Mouse (Mus musculus) small intestine, adult 2 months (tissue): ENCODE data around the gene Traf6.

ENCODE experiments used
- CTCF ChIP-seq: fragments of 200-500 bp; IDR thresholded peaks from 2 replicates; pipeline ENCODE4 v1.5.1; 2012; ENCODE audit warnings: low read depth, mild to moderate bottlenecking, control low read depth, inconsistent platforms, low read length, moderate library complexity, mixed read lengths; ENCODE audit not compliant: insufficient replicate concordance, insufficient read length; ENCODE audit errors: extremely low read depth
- POLR2A ChIP-seq: fragments of 200-500 bp; IDR thresholded peaks from 2 replicates; pipeline ENCODE4 v1.6.1; 2012; ENCODE audit warnings: low read depth, mild to moderate bottlenecking, control low read depth, inconsistent platforms, low read length, moderate library complexity

- TF ChIP-seq CTCF (no peak), POLR2A (no peak)
These were observed 52.7 kb downstream of the Traf6 start for GRCm38 (mm10) chr2:101730972-101731371.
